Mouse (Mus musculus) stomach, embryonic 14.5 days (tissue): ENCODE data around the gene Tspan3. TPM values are rescaled to one million over a fixed set of nuclear protein-coding genes. Genes with fewer than 3 reads are reported as not detected.

Experiments used
- ATAC-seq: fragments of 200-750 bp; cut with Nextera tagmentation; 2 replicates; pipeline ENCODE4 v1.8.0; 2017; ENCODE audit warnings: low read depth, moderate TSS enrichment; ENCODE audit not compliant: insufficient number of reproducible peaks, insufficient read depth, low FRiP score
- H3K27ac ChIP-seq: fragments of 300-500 bp; sonication (generic); 2 replicates; pipeline ENCODE4 v1.5.1; 2014; ENCODE audit warnings: mild to moderate bottlenecking, low read length, moderate library complexity, mixed read lengths
- H3K27me3 ChIP-seq: fragments of 300-500 bp; sonication (generic); 2 replicates; pipeline ENCODE4 v1.6.1; 2014; ENCODE audit warnings: low read length, control low read depth, mixed read lengths; ENCODE audit not compliant: control insufficient read depth, insufficient read depth
- H3K36me3 ChIP-seq: fragments of 300-500 bp; sonication (generic); 2 replicates; pipeline ENCODE4 v1.6.1; 2014; ENCODE audit warnings: mild to moderate bottlenecking, control low read depth, low read length, moderate library complexity, mixed read lengths; ENCODE audit not compliant: control insufficient read depth, insufficient read depth
- H3K4me1 ChIP-seq: fragments of 300-500 bp; sonication (generic); 2 replicates; pipeline ENCODE4 v1.6.1; 2014; ENCODE audit warnings: low read length, control low read depth, mixed read lengths; ENCODE audit not compliant: control insufficient read depth, insufficient read depth
- H3K4me2 ChIP-seq: fragments of 300-500 bp; sonication (generic); replicated peaks from 2 replicates; pipeline ENCODE4 v1.6.1; 2014; ENCODE audit warnings: low read depth, low read length, control low read depth
- H3K4me3 ChIP-seq: fragments of 300-500 bp; sonication (generic); 2 replicates; pipeline ENCODE4 v1.5.1; 2014; ENCODE audit warnings: low read depth, low read length, control low read depth
- H3K9ac ChIP-seq: fragments of 300-500 bp; sonication (generic); replicated peaks from 2 replicates; pipeline ENCODE4 v1.6.1; 2014; ENCODE audit warnings: low read depth, mild to moderate bottlenecking, control low read depth, low read length, moderate library complexity, mixed read lengths
- H3K9me3 ChIP-seq: fragments of 300-500 bp; sonication (generic); 2 replicates; pipeline ENCODE4 v1.6.1; 2016; ENCODE audit warnings: low read depth, low read length, control low read depth; ENCODE audit not compliant: control insufficient read depth
- WGBS: fragments of 180-500 bp; shearing (Covaris S2); extraction: QIAGEN DNeasy Blood & Tissue Kit; methylation state at CpG from one replicate; pipeline ENCODE4 v1.1.7; 2014; 5-methylcytosine and 5-hydroxymethylcytosine counted together
- polyA plus RNA-seq: library from polyadenylated mRNA; unstranded; fragments of >200 nt; fragmentation: Nextera tagmentation; extraction: Ambion mirVana; gene quantifications from 2 replicates; pipeline ENCODE4 v1.2.1, GENCODE M21; 2014

The Tspan3 gene
- polyA plus RNA-seq, 1 experiment from 2014 or later, result 499 TPM

- Histone ChIP-seq H3K4me1 (0 out of 2 replicates have a peak, but pooled peaks cover 4% of the 10 kb centered on the region), H3K9ac (no peak overlapping the region), H3K4me2 (no peak overlapping the region), H3K27ac (no peak overlapping the region), H3K36me3 (peaks cover 48% of the 10 kb centered on the region), H3K9me3 (no peaks in the 10 kb centered on the region), H3K4me3 (no peak overlapping the region), H3K27me3 (no peaks in the 10 kb centered on the region)
- ATAC-seq, result no peak
- WGBS, result 81% methylated on average over 3 of the region's 3 CpGs
Measured at GRCm38 (mm10) chr9:56129951-56130350, 35.3 kb downstream of the Tspan3 start.

GRCm38 (mm10) chr9:56128331-56128730, 36.9 kb downstream of the Tspan3 start:
- Histone ChIP-seq H3K27me3 (no peaks in the 10 kb centered on the region), H3K9ac (no peak overlapping the region), H3K9me3 (no peaks in the 10 kb centered on the region), H3K4me3 (no peak overlapping the region), H3K4me2 (no peak overlapping the region), H3K36me3 (peaks cover 37% of the 10 kb centered on the region), H3K27ac (no peak overlapping the region), H3K4me1 (0 out of 2 replicates have a peak, but pooled peaks cover 4% of the 10 kb centered on the region)
- WGBS, result 89% methylated on average over 9 of the region's 9 CpGs
- no peak for ATAC-seq

GRCm38 (mm10) chr9:56126453-56127173, 38.7 kb downstream of the Tspan3 start:
- H3K27me3 ChIP-seq, result no peaks in the 10 kb centered on the region
- peaks cover 28% of the 10 kb centered on the region for H3K36me3 ChIP-seq
- H3K9me3 ChIP-seq, result no peaks in the 10 kb centered on the region
- H3K9ac ChIP-seq, result no peak overlapping the region
- H3K27ac ChIP-seq, result no peak overlapping the region
- WGBS, result 89% methylated on average over 16 of the region's 16 CpGs
- no peak for ATAC-seq
- H3K4me3 ChIP-seq, result no peak overlapping the region
- H3K4me2 ChIP-seq, result no peak overlapping the region
- H3K4me1 ChIP-seq, result no peaks in the 10 kb centered on the region

- Histone ChIP-seq H3K27ac (no peak overlapping the region), H3K9ac (no peak overlapping the region), H3K4me1 (no peaks in the 10 kb centered on the region), H3K9me3 (no peaks in the 10 kb centered on the region), H3K4me3 (no peak overlapping the region), H3K4me2 (no peak overlapping the region; the same call in 1 of the 2 replicates), H3K27me3 (no peaks in the 10 kb centered on the region), H3K36me3 (peaks cover 18% of the 10 kb centered on the region)
- ATAC-seq, result no peak; the same call in 1 of the 2 replicates
- 20% methylated on average over 11 of the region's 11 CpGs for WGBS
Measured at GRCm38 (mm10) chr9:56124561-56124960, 40.7 kb downstream of the Tspan3 start.

- no peak overlapping the region for H3K4me3 ChIP-seq
- no peak for ATAC-seq
Measured at GRCm38 (mm10) chr9:56123613-56124012, 41.7 kb downstream of the Tspan3 start.

GRCm38 (mm10) chr9:56122973-56123372, 42.3 kb downstream of the Tspan3 start:
- Histone ChIP-seq H3K9ac (no peak overlapping the region), H3K36me3 (peaks cover 7% of the 10 kb centered on the region; the same call in 1 of the 2 replicates), H3K27ac (no peak overlapping the region), H3K9me3 (no peaks in the 10 kb centered on the region), H3K4me1 (no peaks in the 10 kb centered on the region), H3K4me2 (no peak overlapping the region), H3K4me3 (no peak overlapping the region), H3K27me3 (no peaks in the 10 kb centered on the region)
- ATAC-seq, result no peak
- 64% methylated on average over 8 of the region's 8 CpGs for WGBS

More at GRCm38 (mm10) chr9:56123613-56124012, 41.7 kb downstream of the Tspan3 start:
- 79% methylated on average over 7 of the region's 7 CpGs for WGBS
- H3K4me1 ChIP-seq, result no peaks in the 10 kb centered on the region
- H3K27me3 ChIP-seq, result no peaks in the 10 kb centered on the region
- H3K36me3 ChIP-seq, result peaks cover 13% of the 10 kb centered on the region
- H3K27ac ChIP-seq, result no peak overlapping the region
- no peaks in the 10 kb centered on the region for H3K9me3 ChIP-seq
- H3K4me2 ChIP-seq, result no peak overlapping the region
- H3K9ac ChIP-seq, result no peak overlapping the region

- H3K27me3 ChIP-seq, result no peaks in the 10 kb centered on the region
- H3K9me3 ChIP-seq, result no peaks in the 10 kb centered on the region
- H3K9ac ChIP-seq, result no peak overlapping the region
- WGBS, result 18% methylated on average over 7 of the region's 7 CpGs
- no peak for ATAC-seq
- no peak overlapping the region for H3K4me2 ChIP-seq
- H3K27ac ChIP-seq, result no peak overlapping the region
- H3K4me1 ChIP-seq, result no peaks in the 10 kb centered on the region
- no peaks in the 10 kb centered on the region for H3K36me3 ChIP-seq
- H3K4me3 ChIP-seq, result no peak overlapping the region
Measured at GRCm38 (mm10) chr9:56121097-56121496, 44.2 kb downstream of the Tspan3 start.

GRCm38 (mm10) chr9:56119651-56120050, 45.6 kb downstream of the Tspan3 start:
- Histone ChIP-seq H3K36me3 (no peaks in the 10 kb centered on the region), H3K4me3 (no peak overlapping the region), H3K4me2 (no peak overlapping the region), H3K9ac (no peak overlapping the region), H3K27ac (no peak overlapping the region), H3K4me1 (no peaks in the 10 kb centered on the region), H3K27me3 (no peaks in the 10 kb centered on the region), H3K9me3 (no peaks in the 10 kb centered on the region)
- ATAC-seq, result no peak
- 65% methylated on average over 2 of the region's 2 CpGs for WGBS
